Mouse (Mus musculus): Measurements from ENCODE around the gene P2rx7.

GRCm38 (mm10) chr5:122735853-122736252 is 92.1 kb downstream of the P2rx7 start:
- TF ChIP-seq CTCF (IDR thresholded peaks at IDR 0.05; ENCODE audit: low read depth, low read length) (no peak), GATA1 (IDR thresholded peaks at IDR 0.05; ENCODE audit: borderline replicate concordance, low read length) (no peak), POLR2AphosphoS5 (IDR thresholded peaks at IDR 0.05; ENCODE audit: insufficient replicate concordance, low read depth, low read length) (no peak)
